Mouse (Mus musculus) CH12.LX (cell line): ENCODE results near the gene Cytip. TPM values are rescaled to one million over a fixed set of nuclear protein-coding genes. Genes with fewer than 3 reads are reported as not detected.
A peak's percentile ranks its signal among the peaks of the same experiment; 100 is the strongest.

ENCODE experiments used
- DNase-seq: peaks from one replicate; pipeline ENCODE4 v3.0.0-alpha.2; 2013; ENCODE audit errors: extremely low read depth
- H3K27ac ChIP-seq: 2 replicates; pipeline ENCODE4 v1.5.1; 2012; ENCODE audit warnings: low read depth, mild to moderate bottlenecking, control low read depth, moderate library complexity; ENCODE audit not compliant: insufficient read depth
- H3K27me3 ChIP-seq: replicated peaks from 2 replicates; pipeline ENCODE3; 2012; ENCODE audit warnings: inconsistent platforms
- H3K36me3 ChIP-seq, 2 experiments: replicated peaks in 1 of 2; 2 replicates each; pipeline versions ENCODE3 to v1.6.1; 2012; ENCODE audit warnings: inconsistent platforms in 1 of 2, low read length in 1 of 2, mild to moderate bottlenecking in 1 of 2, mixed read lengths in 1 of 2, moderate library complexity in 1 of 2; ENCODE audit not compliant: control insufficient read depth in 1 of 2, insufficient read depth in 1 of 2
- H3K4me1 ChIP-seq, 2 experiments: 2 replicates each; pipeline ENCODE4 v1.6.1; 2012; ENCODE audit warnings: inconsistent platforms in 1 of 2, moderate library complexity in 1 of 2; ENCODE audit not compliant: insufficient read depth in 2 of 2, control insufficient read depth in 1 of 2
- H3K4me2 ChIP-seq: 2 replicates; pipeline ENCODE4 v1.6.1; 2012; ENCODE audit warnings: low read depth, mild to moderate bottlenecking, control low read depth; ENCODE audit not compliant: poor library complexity, insufficient read depth, severe bottlenecking
- H3K4me3 ChIP-seq, 3 experiments: fragments of 150-350 bp in 1 of 3; sonication (generic) in 1 of 3; replicated peaks in 1 of 3; 2 replicates each; pipeline versions ENCODE3 to v1.5.1; 2011 to 2012; ENCODE audit warnings: low read depth in 2 of 3, low read length in 2 of 3, mild to moderate bottlenecking in 2 of 3, moderate library complexity in 2 of 3, control low read depth in 1 of 3, improper control_type of control experiment in 1 of 3, inconsistent platforms in 1 of 3, mixed read lengths in 1 of 3; ENCODE audit not compliant: poor library complexity in 1 of 3
- H3K79me2 ChIP-seq: replicated peaks from 2 replicates; pipeline ENCODE4 v1.6.1; 2012; ENCODE audit warnings: mild to moderate bottlenecking, moderate library complexity; ENCODE audit not compliant: control insufficient read depth, poor library complexity, insufficient read depth, severe bottlenecking; ENCODE audit errors: extremely low read depth
- H3K9ac ChIP-seq: 2 replicates; pipeline ENCODE4 v1.6.1; 2012; ENCODE audit warnings: low read depth, mild to moderate bottlenecking, control low read depth, moderate library complexity; ENCODE audit not compliant: insufficient read depth
- H3K9me3 ChIP-seq: replicated peaks from 2 replicates; pipeline ENCODE3; 2012; ENCODE audit warnings: low read length, inconsistent platforms, mixed read lengths
- BHLHE40 ChIP-seq: IDR thresholded peaks from 2 replicates; pipeline ENCODE4 v1.6.1; 2011; ENCODE audit warnings: mild to moderate bottlenecking, low read depth, low read length, improper control_type of control experiment
- EP300 ChIP-seq: IDR thresholded peaks from 2 replicates; pipeline ENCODE4 v1.6.1; 2011; ENCODE audit warnings: low read length, improper control_type of control experiment
- ETS1 ChIP-seq: conservative IDR thresholded peaks from 2 replicates; pipeline ENCODE4 v1.6.1; 2012; ENCODE audit warnings: low read depth, mild to moderate bottlenecking, inconsistent platforms, low read length, improper control_type of control experiment, moderate library complexity
- HCFC1 ChIP-seq: IDR thresholded peaks from 2 replicates; pipeline ENCODE4 v1.6.1; 2012; ENCODE audit warnings: low read depth, mild to moderate bottlenecking, inconsistent platforms, low read length, improper control_type of control experiment
- IRF4 ChIP-seq: IDR thresholded peaks from 2 replicates; pipeline ENCODE4 v1.6.1; 2014; ENCODE audit warnings: low read depth, mild to moderate bottlenecking, inconsistent platforms, low read length, improper control_type of control experiment
- JUN ChIP-seq: IDR thresholded peaks from 2 replicates; pipeline ENCODE4 v1.6.1; 2011; ENCODE audit warnings: low read depth, mild to moderate bottlenecking, low read length, improper control_type of control experiment, moderate library complexity; ENCODE audit not compliant: insufficient read depth
- JUND ChIP-seq: conservative IDR thresholded peaks from 2 replicates; pipeline ENCODE4 v1.6.1; 2011; ENCODE audit warnings: low read depth, low read length, improper control_type of control experiment
- KAT2A ChIP-seq: IDR thresholded peaks from 2 replicates; pipeline ENCODE4 v1.6.1; 2012; ENCODE audit warnings: low read length, improper control_type of control experiment, inconsistent platforms; ENCODE audit not compliant: insufficient replicate concordance
- MAFK ChIP-seq: IDR thresholded peaks from 2 replicates; pipeline ENCODE4 v1.6.1; 2011; ENCODE audit warnings: low read length, improper control_type of control experiment; ENCODE audit not compliant: insufficient replicate concordance
- MAX ChIP-seq: IDR thresholded peaks from 2 replicates; pipeline ENCODE4 v1.6.1; 2011; ENCODE audit warnings: low read length, improper control_type of control experiment
- MAZ ChIP-seq: IDR thresholded peaks from 2 replicates; pipeline ENCODE4 v1.6.1; 2012; ENCODE audit warnings: low read depth, mild to moderate bottlenecking, inconsistent platforms, low read length, improper control_type of control experiment, moderate library complexity
- MEF2A ChIP-seq: IDR thresholded peaks from 2 replicates; pipeline ENCODE4 v1.6.1; 2014; ENCODE audit warnings: low read depth, mild to moderate bottlenecking, inconsistent platforms, low read length, improper control_type of control experiment, borderline replicate concordance
- MXI1 ChIP-seq: IDR thresholded peaks from 2 replicates; pipeline ENCODE4 v1.6.1; 2011; ENCODE audit warnings: mild to moderate bottlenecking, low read depth, low read length, improper control_type of control experiment
- MYC ChIP-seq: IDR thresholded peaks from 2 replicates; pipeline ENCODE4 v1.6.1; 2011; ENCODE audit warnings: low read depth, mild to moderate bottlenecking, improper control_type of control experiment, low read length
- NELFE ChIP-seq: IDR thresholded peaks from 2 replicates; pipeline ENCODE4 v1.6.1; 2011; ENCODE audit warnings: low read depth, low read length, improper control_type of control experiment
- NRF1 ChIP-seq: IDR thresholded peaks from 2 replicates; pipeline ENCODE4 v1.6.1; 2014; ENCODE audit warnings: low read depth, mild to moderate bottlenecking, inconsistent platforms, low read length, improper control_type of control experiment, moderate library complexity
- POLR2A ChIP-seq: IDR thresholded peaks from 2 replicates; pipeline ENCODE4 v1.6.1; 2011; ENCODE audit warnings: low read depth, mild to moderate bottlenecking, improper control_type of control experiment, low read length
- RCOR1 ChIP-seq: conservative IDR thresholded peaks from 2 replicates; pipeline ENCODE4 v1.6.1; 2012; ENCODE audit warnings: low read depth, mild to moderate bottlenecking, inconsistent platforms, low read length, improper control_type of control experiment
- SIN3A ChIP-seq: IDR thresholded peaks from 2 replicates; pipeline ENCODE4 v1.6.1; 2012; ENCODE audit warnings: low read length, improper control_type of control experiment, inconsistent platforms
- TBP ChIP-seq: conservative IDR thresholded peaks from 2 replicates; pipeline ENCODE4 v1.6.1; 2011; ENCODE audit warnings: low read depth, low read length, improper control_type of control experiment
- TCF12 ChIP-seq: IDR thresholded peaks from 2 replicates; pipeline ENCODE4 v1.6.1; 2014; ENCODE audit warnings: low read depth, mild to moderate bottlenecking, inconsistent platforms, low read length, improper control_type of control experiment
- USF1 ChIP-seq: IDR thresholded peaks from 2 replicates; pipeline ENCODE4 v1.6.1; 2014; ENCODE audit warnings: low read depth, mild to moderate bottlenecking, inconsistent platforms, low read length, improper control_type of control experiment
- USF2 ChIP-seq: conservative IDR thresholded peaks from 2 replicates; pipeline ENCODE4 v1.6.1; 2011; ENCODE audit warnings: low read depth, low read length, improper control_type of control experiment
- ZKSCAN1 ChIP-seq: IDR thresholded peaks from 2 replicates; pipeline ENCODE4 v1.6.1; 2012; ENCODE audit warnings: low read depth, inconsistent platforms, low read length, improper control_type of control experiment, borderline replicate concordance
- ZNF384 ChIP-seq: IDR thresholded peaks from 2 replicates; pipeline ENCODE4 v1.6.1; 2012; ENCODE audit warnings: low read depth, low read length, improper control_type of control experiment, inconsistent platforms
- dilution Hi-C: fragments of 300-500 bp; cut with MboI; formaldehyde crosslinking; loops from 2 replicates; pipeline ENCODE4 v1.14.3; 2020; ENCODE audit warnings: low sequenced_read_pairs; ENCODE audit not compliant: extremely low pct_unique_long_range_greater_than_20kb, extremely low pct_ligation_motif_present
- in situ Hi-C: fragments of 300-500 bp; cut with MboI; formaldehyde crosslinking; loops from 3 replicates; pipeline ENCODE4 v1.14.3; 2019; ENCODE audit warnings: low sequenced_read_pairs, low pct_ligation_motif_present, low pct_unique_long_range_greater_than_20kb, mixed read lengths
- polyA plus RNA-seq: library from polyadenylated mRNA; unstranded; fragments of >175 nt; gene quantifications from 2 replicates; pipeline ENCODE4 v1.2.1, GENCODE M21; 2012; ENCODE audit warnings: low read depth; ENCODE audit not compliant: insufficient read length
- total RNA-seq, 2 experiments: library from RNA; depleted of rRNA; stranded (reverse); fragments of 300-350 nt in 1 of 2; fragments of >200 nt in 1 of 2; gene quantifications; 2 replicates each; pipeline ENCODE4 v1.2.3; 2012 to 2014

The Cytip gene
- total and polyA plus RNA-seq, 3 experiments, result 43.1 to 61.3 (median 55.9) TPM

DNA sequence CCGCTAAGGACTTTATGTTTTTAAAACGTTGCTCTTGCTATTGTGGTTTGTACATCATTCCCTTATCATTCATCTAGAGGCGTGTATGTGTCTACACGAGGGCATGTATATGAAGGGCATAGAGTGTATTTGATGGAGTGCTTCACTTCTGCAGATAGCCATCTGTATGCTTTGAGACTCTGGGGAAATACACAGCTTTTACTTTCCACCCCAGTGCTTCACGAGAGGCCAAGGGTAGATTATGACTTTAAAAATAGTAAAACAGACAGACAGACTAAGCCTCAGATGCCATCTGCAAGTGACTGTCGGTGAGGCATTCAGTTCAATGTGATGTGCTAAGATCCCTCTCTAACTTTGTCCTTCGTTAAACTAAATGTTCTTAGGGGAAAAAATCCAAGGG lies 41.6 kb downstream of the Cytip start:
- peak; percentile 78 for DNase-seq
- in situ Hi-C loops, result no loop called here
- peaks cover 9 to 46% of the 10 kb centered on the region in 2 experiments for H3K4me1 ChIP-seq

GRCm38 (mm10) chr2:58149983-58150405 lies 45.3 kb downstream of the Cytip start:
- Histone ChIP-seq H3K79me2 (peaks cover 26% of the 10 kb centered on the region), H3K9ac (no peak overlapping the region), H3K36me3 (peaks cover 14 to 55% of the 10 kb centered on the region in 2 experiments), H3K4me3 (no peak overlapping the region), H3K27ac (no peak overlapping the region; the same call in 1 of the 2 replicates), H3K27me3 (no peaks in the 10 kb centered on the region), H3K9me3 (no peaks in the 10 kb centered on the region), H3K4me1 (peaks cover 7 to 41% of the 10 kb centered on the region in 2 experiments), H3K4me2 (peak overlapping the region; percentile 82; the same call in 1 of the 2 replicates)
- peak; percentile 75 for DNase-seq
- in situ Hi-C loops (no loop called here), dilution Hi-C loops (no loop called here)
- peak; percentile 67; the same call in 1 of the 2 replicates for TF ChIP-seq MXI1
- TF ChIP-seq USF1, result peak; percentile 78
- peak; percentile 79 for TF ChIP-seq ETS1
- TF ChIP-seq BHLHE40, result peak; percentile 97
- TF ChIP-seq POLR2A, result no peak
- peak; percentile 52; the same call in 1 of the 2 replicates for TF ChIP-seq SIN3A
- peak; percentile 64; the same call in 1 of the 2 replicates for TF ChIP-seq MEF2A
- 0 out of 2 replicates have a peak, but pooled peaks have one; percentile 24 for TF ChIP-seq TCF12
- no peak for TF ChIP-seq NELFE
- TF ChIP-seq MAFK, result 0 out of 2 replicates have a peak, but pooled peaks have one; percentile 21
- TF ChIP-seq RCOR1, result peak; percentile 69; the same call in 1 of the 2 replicates
- peak; percentile 58 for TF ChIP-seq JUN
- peak; percentile 57; the same call in 1 of the 2 replicates for TF ChIP-seq JUND
- TF ChIP-seq MAX, result peak; percentile 98
- TF ChIP-seq USF2, result peak; percentile 81
- peak; percentile 95 for TF ChIP-seq EP300
- 0 out of 2 replicates have a peak, but pooled peaks have one; percentile 54 for TF ChIP-seq MAZ
- TF ChIP-seq ZKSCAN1, result no peak
- no peak for TF ChIP-seq NRF1
- TF ChIP-seq ZNF384, result peak; percentile 32; the same call in 1 of the 2 replicates
- peak; percentile 84 for TF ChIP-seq IRF4
- no peak for TF ChIP-seq TBP
- no peak for TF ChIP-seq KAT2A
- peak; percentile 91 for TF ChIP-seq MYC
- no peak for TF ChIP-seq HCFC1

More for the DNA sequence above, 41.6 kb downstream of the Cytip start:
- Histone ChIP-seq H3K27me3 (no peaks in the 10 kb centered on the region), H3K27ac (no peak overlapping the region), H3K36me3 (peaks cover 0 to 23% of the 10 kb centered on the region in 2 experiments), H3K4me2 (peak overlapping the region; percentile 75), H3K9me3 (no peaks in the 10 kb centered on the region), H3K4me3 (no peak overlapping the region), H3K79me2 (peaks cover 57% of the 10 kb centered on the region)
- dilution Hi-C loops, result no loop called here
- TF ChIP-seq TCF12 (peak; percentile 81), EP300 (peak; percentile 75), IRF4 (peak; percentile 68; the same call in 1 of the 2 replicates), ZKSCAN1 (no peak), USF2 (no peak), ETS1 (peak; percentile 73), BHLHE40 (peak; percentile 88), MEF2A (peak; percentile 93)
- TF ChIP-seq, all 38 proteins: peak for 6
- H3K9ac ChIP-seq, result peak overlapping the region; percentile 13; the same call in 1 of the 2 replicates
